Mouse (Mus musculus) ES-E14 (cell line): ENCODE data around the gene Pip4k2a. TPM values are rescaled to one million over a fixed set of nuclear protein-coding genes. Genes with fewer than 3 reads are reported as not detected.

ENCODE experiments used
- DNase-seq: peaks from one replicate; pipeline ENCODE4 v3.0.0-alpha.2; 2013; ENCODE audit warnings: low read depth, low spot score
- H3K27ac ChIP-seq: 2 replicates; pipeline ENCODE4 v1.5.1; 2012; ENCODE audit warnings: low read depth, mild to moderate bottlenecking, low read length, moderate library complexity, mixed read lengths; ENCODE audit not compliant: poor library complexity, insufficient read depth, severe bottlenecking
- H3K36me3 ChIP-seq: 2 replicates; pipeline ENCODE4 v1.6.1; 2012; ENCODE audit warnings: mild to moderate bottlenecking, low read length, moderate library complexity, mixed read lengths; ENCODE audit not compliant: control insufficient read depth, poor library complexity, insufficient read depth, severe bottlenecking
- H3K4me1 ChIP-seq, 2 experiments: fragments of 150-350 bp in 1 of 2; sonication (generic) in 1 of 2; 2 replicates each; pipeline ENCODE4 v1.6.1; 2012; ENCODE audit warnings: low read length in 2 of 2, mild to moderate bottlenecking in 1 of 2, mixed read lengths in 1 of 2; ENCODE audit not compliant: control insufficient read depth in 2 of 2, insufficient read depth in 2 of 2, poor library complexity in 1 of 2
- H3K4me3 ChIP-seq, 2 experiments: fragments of 150-350 bp in 1 of 2; sonication (generic) in 1 of 2; 2 replicates each; pipeline ENCODE4 v1.5.1; 2012; ENCODE audit warnings: low read length in 2 of 2, low read depth in 1 of 2, mild to moderate bottlenecking in 1 of 2, mixed read lengths in 1 of 2; ENCODE audit not compliant: insufficient read depth in 1 of 2, poor library complexity in 1 of 2, severe bottlenecking in 1 of 2
- H3K9ac ChIP-seq: 2 replicates; pipeline ENCODE4 v1.6.1; 2012; ENCODE audit warnings: low read depth, mild to moderate bottlenecking, low read length, mixed read lengths; ENCODE audit not compliant: poor library complexity, insufficient read depth, severe bottlenecking
- H3K9me3 ChIP-seq: fragments of 150-350 bp; sonication (generic); 2 replicates; pipeline ENCODE4 v1.6.1; 2012; ENCODE audit warnings: low read depth, mild to moderate bottlenecking, low read length; ENCODE audit not compliant: control insufficient read depth, insufficient read depth
- CHD2 ChIP-seq: IDR thresholded peaks from 2 replicates; pipeline ENCODE4 v1.6.1; 2014; ENCODE audit warnings: mild to moderate bottlenecking, low read depth, low read length, inconsistent platforms
- HCFC1 ChIP-seq: IDR thresholded peaks from 2 replicates; pipeline ENCODE4 v1.6.1; 2012; ENCODE audit warnings: low read length, inconsistent platforms, borderline replicate concordance; ENCODE audit not compliant: insufficient read depth
- MAFK ChIP-seq: IDR thresholded peaks from 2 replicates; pipeline ENCODE4 v1.6.1; 2014; ENCODE audit warnings: mild to moderate bottlenecking, low read depth, low read length, inconsistent platforms; ENCODE audit not compliant: insufficient read depth
- ZC3H11A ChIP-seq: IDR thresholded peaks from 2 replicates; pipeline ENCODE4 v1.6.1; 2012; ENCODE audit warnings: low read depth, mild to moderate bottlenecking, inconsistent platforms, low read length, borderline replicate concordance
- ZNF384 ChIP-seq: IDR thresholded peaks from 2 replicates; pipeline ENCODE4 v1.6.1; 2012; ENCODE audit warnings: low read depth, low read length, inconsistent platforms
- in situ Hi-C, 2 experiments: fragments of 600-800 bp; cut with MboI; formaldehyde crosslinking; loops; one replicate each; pipeline ENCODE4 v1.15.1; 2025; ENCODE audit warnings: low sequenced_read_pairs in 2 of 2, inconsistent platforms in 1 of 2; ENCODE audit not compliant: unreplicated experiment in 2 of 2
- total RNA-seq: library from RNA; depleted of rRNA; stranded (reverse); fragments of 300-350 nt; gene quantifications from 2 replicates; pipeline ENCODE4 v1.2.3, GENCODE M21; 2012

Gene Pip4k2a
- total RNA-seq, 1 experiment: 3.0 TPM

GRCm38 (mm10) chr2:18945438-18945837, 52.5 kb downstream of the Pip4k2a start:
- no peak overlapping the region for H3K4me3 ChIP-seq
- no peak for TF ChIP-seq ZC3H11A
- no peak for TF ChIP-seq CHD2
- no peak for TF ChIP-seq ZNF384
- no peaks in the 10 kb centered on the region for H3K36me3 ChIP-seq
- DNase-seq: no peak
- no peaks in the 10 kb centered on the region for H3K4me1 ChIP-seq
- in situ Hi-C loops: no loop called here
- no peak overlapping the region for H3K27ac ChIP-seq
- no peaks in the 10 kb centered on the region for H3K9me3 ChIP-seq
- no peak overlapping the region for H3K9ac ChIP-seq

GRCm38 (mm10) chr2:18943930-18944329, 54.0 kb downstream of the Pip4k2a start:
- Histone ChIP-seq H3K36me3 (no peaks in the 10 kb centered on the region), H3K4me3 (no peak overlapping the region), H3K9me3 (no peaks in the 10 kb centered on the region), H3K27ac (no peak overlapping the region), H3K4me1 (no peaks in the 10 kb centered on the region), H3K9ac (no peak overlapping the region)
- in situ Hi-C loops: no loop called here
- DNase-seq: no peak
- TF ChIP-seq CHD2 (no peak), ZNF384 (no peak), MAFK (no peak), HCFC1 (no peak), ZC3H11A (no peak)

DNA sequence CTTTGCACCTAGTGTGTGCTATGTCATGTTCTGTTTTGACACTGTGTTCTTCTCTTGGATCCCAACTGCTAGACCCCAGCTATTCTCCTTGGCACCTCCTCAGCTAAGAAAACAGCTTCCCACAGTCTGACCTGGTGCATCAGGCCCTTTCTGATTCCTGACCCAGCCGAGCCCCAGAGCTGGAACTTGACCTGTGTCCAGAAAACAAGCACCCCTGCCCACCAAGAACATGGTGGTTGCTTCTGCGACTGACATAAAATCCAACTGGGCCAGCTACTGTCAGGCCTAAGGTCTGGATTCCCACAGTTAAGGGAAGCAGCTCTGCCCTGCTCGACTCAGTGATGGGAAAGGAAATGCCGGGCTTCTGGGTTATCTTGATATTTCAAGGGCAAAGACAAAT, 54.6 kb downstream of the Pip4k2a start:
- Histone ChIP-seq H3K4me1 (no peaks in the 10 kb centered on the region), H3K36me3 (no peaks in the 10 kb centered on the region), H3K4me3 (no peak overlapping the region), H3K27ac (no peak overlapping the region), H3K9me3 (no peaks in the 10 kb centered on the region), H3K9ac (no peak overlapping the region)
- TF ChIP-seq CHD2 (no peak), MAFK (no peak), HCFC1 (no peak), ZC3H11A (no peak), ZNF384 (no peak)
- in situ Hi-C loops: no loop called here
- DNase-seq: no peak

- Histone ChIP-seq H3K9me3 (no peaks in the 10 kb centered on the region), H3K4me3 (no peak overlapping the region), H3K4me1 (peaks cover 0 to 5% of the 10 kb centered on the region in 2 experiments; a peak in 2 of 4 replicates), H3K36me3 (no peaks in the 10 kb centered on the region), H3K27ac (no peak overlapping the region), H3K9ac (no peak overlapping the region)
- TF ChIP-seq CHD2 (no peak), HCFC1 (no peak), ZC3H11A (no peak), MAFK (no peak), ZNF384 (no peak)
- no peak for DNase-seq
- in situ Hi-C loops: no loop called here
Measured at GRCm38 (mm10) chr2:18940693-18941270, 57.1 kb downstream of the Pip4k2a start.

DNA sequence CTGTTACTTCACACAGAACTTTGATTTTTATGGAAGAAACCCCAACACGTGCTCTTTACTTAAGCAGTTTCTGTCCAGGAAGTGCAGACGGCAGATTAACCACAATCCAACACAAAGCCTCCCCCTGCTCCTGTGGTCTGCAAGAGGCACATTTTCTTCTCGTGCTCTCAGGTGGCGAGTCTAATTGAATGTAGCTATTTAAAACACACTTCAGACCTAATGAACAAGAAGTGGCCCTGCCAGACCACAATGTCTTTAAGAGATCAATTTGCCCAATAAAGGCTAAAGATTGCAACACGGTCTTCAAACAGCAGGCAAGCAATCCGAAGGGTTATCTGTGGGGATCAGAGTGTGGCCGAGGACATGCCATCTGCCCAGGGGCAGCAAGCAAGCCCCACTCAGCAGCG, 59.0 kb downstream of the Pip4k2a start:
- TF ChIP-seq MAFK (no peak), ZC3H11A (no peak), HCFC1 (no peak), CHD2 (no peak), ZNF384 (no peak)
- H3K27ac ChIP-seq: no peak overlapping the region
- H3K9ac ChIP-seq: no peak overlapping the region
- no peaks in the 10 kb centered on the region for H3K36me3 ChIP-seq
- no peaks in the 10 kb centered on the region for H3K9me3 ChIP-seq
- in situ Hi-C loops: no loop called here
- H3K4me1 ChIP-seq: peaks cover 0 to 5% of the 10 kb centered on the region in 2 experiments; a peak in 2 of 4 replicates
- H3K4me3 ChIP-seq: no peak overlapping the region
- no peak for DNase-seq
